Mouse (Mus musculus) naive thymus-derived CD4-positive, alpha-beta T cell, adult 2 months (primary cell): ENCODE results near the gene Dcaf1.

ENCODE experiments used
- DNase-seq: peaks from one replicate; pipeline ENCODE4 v3.0.0-alpha.2; 2011; ENCODE audit warnings: low read depth

The Dcaf1 gene

DNA sequence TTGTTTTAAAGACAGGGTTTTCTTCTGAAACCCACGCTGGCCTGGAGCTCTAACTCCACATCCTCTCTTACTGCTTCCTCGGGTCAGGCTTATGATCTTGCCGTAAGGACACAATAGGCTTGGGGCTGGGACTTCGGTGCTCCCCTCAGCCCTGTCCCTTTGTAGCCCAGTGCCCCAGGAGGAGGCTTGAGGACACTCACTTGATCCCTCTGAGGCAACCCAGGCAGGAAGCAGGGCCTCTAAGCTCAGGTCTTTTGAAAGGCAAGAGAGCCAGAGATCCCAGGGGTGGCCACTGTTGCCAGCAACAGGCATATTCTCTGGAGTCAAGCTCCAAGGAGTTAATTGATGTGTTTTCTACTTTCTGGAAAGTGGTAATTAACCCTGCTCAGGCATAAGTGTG is 57.8 kb downstream of the Dcaf1 start:
- DNase-seq: no peak

DNA sequence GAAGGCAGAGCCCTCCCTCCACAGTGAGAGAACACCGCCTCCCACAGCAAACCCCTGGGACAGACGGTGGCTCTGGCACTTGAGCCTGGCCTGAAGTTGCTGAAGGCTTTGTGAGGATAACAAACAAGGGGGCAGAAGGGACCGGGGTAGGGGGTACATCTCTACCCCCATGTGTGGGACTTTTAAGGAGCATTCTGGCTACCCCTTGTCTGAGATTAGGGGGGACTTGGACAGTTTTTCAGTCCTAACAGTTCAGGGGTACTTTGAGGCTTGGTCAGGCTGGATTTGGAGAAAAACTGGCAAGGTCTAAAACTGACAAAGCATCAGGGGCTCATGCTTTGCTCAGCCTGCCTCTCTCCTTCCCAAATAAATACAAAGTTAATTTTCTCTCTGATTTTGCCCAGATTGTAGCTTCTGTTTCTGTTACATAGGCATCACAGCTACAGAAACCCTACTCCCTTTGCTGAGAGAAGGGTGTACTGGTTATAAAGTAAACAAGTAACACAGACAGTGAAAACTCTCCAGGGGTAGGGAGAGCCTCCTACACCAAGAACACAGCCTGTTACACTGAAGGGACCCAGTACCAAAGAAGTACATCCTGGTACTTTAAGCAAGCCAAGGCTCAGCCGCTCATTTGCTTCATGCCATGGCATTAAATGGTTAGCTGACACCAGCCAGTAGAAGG is 59.5 kb downstream of the Dcaf1 start:
- DNase-seq: no peak

DNA sequence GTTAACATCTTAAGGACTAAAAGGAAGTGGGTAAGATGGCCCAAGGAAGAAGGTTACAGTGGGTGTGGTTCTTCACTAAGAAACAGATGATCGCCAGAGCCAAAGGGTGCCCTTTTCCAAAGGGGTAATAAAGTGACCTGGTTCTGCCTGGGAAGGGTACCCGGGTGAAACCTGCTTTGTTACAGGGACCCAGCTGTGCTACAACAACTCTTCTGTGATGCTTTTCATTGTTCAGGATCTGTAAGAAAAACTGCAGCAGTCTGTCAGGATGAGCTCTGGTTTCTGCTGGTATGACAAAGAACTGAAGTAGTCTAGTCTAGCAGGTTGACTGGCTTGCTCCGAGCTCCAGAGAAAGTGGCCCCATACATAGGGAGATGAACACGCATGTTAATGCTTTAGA is 60.5 kb downstream of the Dcaf1 start:
- DNase-seq: no peak

DNA sequence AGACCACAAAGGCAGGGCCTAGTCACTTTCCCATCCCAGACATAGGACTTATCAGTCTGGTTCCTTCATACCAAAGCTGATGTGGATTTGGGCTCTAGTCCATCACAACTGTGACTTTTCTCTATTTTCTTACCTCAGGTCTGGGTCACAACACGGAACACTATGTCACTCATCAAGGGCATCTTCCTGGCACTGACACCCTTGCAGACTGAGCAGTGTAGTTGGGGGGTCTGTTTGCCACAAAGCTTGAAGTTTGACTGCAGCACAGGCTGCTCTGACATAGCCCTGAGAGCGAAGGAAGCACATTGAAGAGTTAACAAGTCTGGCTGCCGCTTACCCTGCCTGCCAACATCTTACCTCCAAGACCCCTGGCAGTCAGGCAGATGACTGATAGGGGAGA is 61.4 kb downstream of the Dcaf1 start:
- no peak for DNase-seq

DNA sequence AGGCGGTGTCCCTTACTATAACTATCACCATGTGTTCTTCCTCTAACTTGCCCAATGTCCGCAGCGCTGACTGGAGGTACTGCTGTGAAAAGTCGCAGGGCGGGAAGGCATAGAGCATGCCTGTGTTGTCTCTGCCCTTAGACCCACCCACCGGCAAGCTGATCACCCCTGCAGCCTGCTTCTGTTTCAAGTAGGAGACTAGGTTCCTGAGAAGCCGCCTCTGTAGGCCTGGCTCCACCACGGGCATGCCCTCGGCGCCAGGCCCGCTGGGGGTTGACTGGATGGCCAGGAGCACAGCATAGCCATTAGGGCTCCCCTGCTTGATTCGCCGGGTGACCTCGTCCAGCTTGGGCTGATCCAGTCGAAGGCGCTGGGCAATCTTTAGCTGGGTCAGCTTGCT is 62.6 kb downstream of the Dcaf1 start:
- DNase-seq: peak; percentile 21

DNA sequence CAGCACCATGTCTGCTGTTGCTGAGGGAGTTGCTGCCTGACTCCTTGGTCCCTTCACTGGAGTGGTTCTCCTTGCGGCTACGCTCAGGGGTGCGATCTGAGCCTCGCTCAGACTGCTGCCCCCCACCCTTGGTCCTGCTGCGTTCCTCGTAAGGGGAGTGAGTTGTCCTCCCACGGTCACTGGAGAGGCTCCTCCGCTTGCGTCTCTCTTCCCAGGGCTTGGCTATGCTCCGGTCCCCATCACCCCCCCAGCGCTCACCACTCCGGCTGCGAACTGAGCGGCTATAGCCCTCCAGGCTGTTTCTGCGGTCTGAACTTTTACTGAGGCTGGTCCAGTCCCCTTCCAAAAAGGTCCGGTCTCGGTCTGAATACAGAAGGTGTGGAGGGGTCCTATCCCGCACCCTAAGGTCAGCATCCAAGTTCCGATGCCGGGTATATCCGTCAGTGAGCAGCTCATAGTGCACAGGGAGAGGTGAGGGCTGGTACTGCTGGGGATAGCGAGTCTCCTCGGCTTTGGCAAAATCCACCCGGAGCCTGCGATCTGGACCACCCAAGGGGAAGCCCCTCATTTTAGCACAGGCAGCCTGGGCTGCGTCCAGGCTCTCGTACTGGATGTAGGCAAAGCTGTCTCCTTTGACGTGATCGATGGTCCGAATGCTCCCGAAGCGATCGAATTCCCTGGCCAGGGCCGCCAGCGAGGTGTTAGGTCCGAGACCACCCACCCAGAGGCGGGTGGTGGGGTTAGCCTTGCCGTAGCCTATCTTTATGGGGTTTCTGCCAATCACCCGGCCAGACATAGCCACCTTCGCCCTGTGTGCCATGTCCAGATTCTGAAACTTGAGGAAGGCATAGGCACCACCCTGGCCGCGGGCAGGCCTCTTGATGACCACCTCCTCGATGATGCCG is 63.6 kb downstream of the Dcaf1 start:
- peak; percentile 17 for DNase-seq

DNA sequence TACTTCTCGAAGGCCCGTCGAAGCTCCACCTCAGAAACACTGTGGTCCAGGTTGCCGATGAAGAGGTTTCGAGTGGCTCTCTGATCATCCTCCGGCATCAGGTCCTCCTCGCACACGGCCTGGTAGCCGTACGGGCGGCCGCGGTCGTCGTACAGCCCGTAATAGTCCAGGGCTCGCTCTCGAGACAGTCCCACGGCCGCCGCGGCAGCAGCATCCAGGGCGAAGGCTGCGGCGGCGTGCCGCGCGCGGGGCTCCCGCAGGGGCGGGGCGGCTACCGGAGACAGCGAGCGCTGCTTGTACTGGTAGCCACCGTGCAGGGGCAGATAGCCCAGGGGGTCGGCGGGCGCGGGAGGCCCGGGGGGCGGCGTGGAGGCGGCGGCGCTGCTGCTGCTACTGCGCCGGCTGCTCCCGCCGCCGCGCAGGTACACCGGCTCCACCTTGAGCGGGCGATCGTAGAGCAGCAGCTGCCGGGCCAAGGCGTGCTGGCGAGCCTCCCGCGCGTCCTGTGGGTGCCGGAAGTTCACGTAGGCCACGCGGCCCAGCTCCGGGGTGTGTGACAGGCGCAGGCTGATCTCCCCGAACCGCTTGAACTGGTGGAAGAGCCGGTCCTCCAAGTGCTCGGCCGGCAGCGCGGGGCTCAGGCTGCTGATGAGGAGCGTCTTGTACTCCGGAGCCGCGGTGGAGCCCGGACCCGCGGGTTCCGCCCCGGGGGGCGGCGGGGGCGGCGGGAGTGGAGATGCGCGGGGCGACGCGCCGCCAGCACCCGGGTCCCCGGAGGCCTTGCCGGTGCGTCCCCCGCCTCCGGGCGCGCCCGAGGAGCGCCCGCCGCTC is 64.4 kb downstream of the Dcaf1 start:
- DNase-seq: peak; percentile 74

DNA sequence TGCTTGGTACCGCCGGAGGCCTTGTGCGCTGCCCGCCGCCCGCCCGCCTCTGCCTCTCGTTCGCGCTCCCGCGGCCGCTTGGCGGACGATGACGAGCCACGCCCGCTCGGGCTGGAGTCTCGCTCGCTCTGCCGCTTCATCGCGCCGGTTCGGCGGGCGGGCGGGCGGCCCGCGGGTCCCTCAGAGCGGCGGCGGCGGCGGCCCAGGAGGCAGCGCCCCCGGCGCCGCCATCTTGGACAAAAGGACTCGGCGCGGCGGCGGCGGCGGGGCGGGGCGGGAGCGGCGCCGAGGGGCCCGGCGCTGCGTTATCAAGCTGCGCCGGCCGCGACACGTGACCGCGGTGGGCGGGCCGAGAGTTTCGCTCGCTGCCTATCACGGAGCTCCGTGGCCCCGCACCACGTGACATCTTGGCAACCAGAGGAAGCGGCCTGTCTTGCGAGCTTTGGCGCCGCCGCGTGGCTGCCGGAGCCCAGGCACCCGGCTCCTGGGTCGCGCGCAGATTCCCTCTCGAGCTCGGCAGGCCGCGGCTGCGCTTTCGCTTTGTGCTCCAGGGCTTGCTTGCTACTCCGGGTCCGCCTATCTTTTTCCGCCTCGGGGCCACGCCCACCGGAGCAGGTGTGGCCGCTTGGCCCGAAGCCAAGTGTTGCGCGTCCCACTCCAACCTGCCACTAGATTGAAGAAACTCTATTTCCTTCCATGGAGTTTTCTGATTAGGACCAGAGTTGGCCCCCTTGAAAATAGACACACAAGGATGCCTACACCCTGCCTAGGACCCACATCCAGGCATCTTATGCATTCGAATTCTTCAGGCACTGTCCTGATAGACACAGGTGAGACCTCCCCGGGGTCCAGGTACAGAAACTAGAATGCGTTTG is 65.4 kb downstream of the Dcaf1 start, which contains the start of gene Rbm15b:
TSS of gene Rbm15b (minus strand) at position 601 of the 875 bp plus-strand sequence.
- peak; percentile 99 for DNase-seq

DNA sequence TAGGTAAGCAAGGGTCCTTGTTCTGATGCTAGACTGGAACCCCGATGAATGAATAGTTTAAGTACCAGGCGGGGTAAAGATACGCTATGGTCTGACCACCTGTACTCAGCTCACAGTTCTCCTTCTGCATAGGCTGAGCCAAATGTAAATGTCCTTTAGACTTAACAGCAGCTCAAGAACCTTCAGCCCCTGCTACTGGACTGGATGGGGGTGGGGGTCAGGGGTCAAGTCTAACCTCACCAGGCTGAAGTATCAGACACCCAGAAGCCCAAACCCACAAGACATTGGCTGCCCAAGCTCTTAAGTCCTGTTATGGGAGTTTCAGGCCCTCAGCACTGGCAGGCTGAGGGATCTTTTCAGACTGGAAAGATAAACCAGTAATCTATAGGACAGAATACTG is 66.7 kb downstream of the Dcaf1 start:
- peak; percentile 20 for DNase-seq

DNA sequence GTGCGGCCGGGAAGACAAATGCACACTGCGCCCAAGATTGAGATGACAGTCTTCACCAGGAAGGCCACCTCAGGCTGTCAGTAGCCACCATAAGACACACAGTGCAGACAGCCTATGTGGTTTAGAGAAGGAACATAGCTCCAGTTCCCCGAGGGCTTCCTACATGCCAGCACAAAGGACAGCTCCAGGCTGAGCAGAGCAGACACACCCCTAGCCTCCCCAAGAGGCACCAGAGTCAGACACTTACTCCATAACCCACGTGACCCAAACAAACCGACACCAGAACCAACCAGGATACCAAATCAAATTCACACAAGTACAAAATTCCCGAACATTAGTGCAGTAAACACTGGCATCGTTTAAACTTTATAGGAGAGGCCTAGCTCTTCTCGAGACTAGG is 67.6 kb downstream of the Dcaf1 start:
- no peak for DNase-seq

DNA sequence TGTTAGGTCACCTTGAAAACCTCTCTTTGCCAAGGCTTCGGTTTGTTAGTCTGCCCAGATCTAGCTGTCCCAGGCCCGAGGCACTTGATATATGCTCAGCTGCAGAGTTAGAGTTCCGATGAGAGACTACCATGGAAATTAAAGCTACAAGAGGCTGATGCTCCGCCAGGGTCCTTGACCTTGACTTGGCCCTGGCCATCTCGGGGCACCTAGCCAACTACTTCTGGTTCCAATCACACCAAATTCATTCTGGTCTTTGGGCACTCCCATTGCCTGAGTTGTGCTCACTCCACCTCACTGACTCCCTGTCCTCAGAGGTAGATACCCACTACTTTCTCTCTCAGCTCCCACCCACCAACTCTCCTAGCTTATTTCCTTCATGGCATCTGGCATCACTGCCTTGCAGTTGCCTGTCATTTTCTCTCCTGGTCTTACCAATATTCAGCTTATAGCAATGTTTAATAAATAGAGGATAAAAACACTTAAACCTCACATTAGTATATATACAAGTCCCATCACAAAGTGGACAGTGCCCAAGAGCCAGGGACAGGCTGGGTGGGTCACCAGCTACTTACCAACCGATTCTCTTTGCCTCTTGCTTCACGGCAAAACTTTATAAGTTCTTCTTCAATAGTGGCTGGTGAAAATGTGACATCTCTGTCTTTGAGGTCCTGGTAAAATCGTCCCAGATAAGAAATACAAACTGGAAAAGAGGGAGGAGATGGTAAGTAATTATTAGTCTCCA is 69.0 kb downstream of the Dcaf1 start:
- DNase-seq: peak; percentile 15

DNA sequence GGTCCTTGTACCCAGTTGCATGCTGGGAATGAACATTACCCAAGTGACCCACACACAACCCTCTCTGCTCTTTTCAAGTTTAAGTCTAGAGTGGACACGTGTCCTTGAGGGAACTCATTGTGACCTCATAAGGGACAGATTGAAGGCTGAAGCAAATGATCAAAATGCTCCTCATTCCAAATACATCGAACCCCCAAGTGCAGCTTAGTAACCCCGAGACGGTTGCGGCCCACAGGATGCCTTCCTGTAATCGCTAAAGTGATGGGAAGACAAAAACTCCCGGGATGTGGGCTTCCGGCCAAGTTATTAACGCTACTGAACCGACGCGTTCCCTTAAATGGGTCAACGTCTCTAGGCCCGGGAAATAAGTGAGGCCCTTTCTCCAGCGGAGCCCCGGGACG is 69.7 kb downstream of the Dcaf1 start:
- DNase-seq: no peak

DNA sequence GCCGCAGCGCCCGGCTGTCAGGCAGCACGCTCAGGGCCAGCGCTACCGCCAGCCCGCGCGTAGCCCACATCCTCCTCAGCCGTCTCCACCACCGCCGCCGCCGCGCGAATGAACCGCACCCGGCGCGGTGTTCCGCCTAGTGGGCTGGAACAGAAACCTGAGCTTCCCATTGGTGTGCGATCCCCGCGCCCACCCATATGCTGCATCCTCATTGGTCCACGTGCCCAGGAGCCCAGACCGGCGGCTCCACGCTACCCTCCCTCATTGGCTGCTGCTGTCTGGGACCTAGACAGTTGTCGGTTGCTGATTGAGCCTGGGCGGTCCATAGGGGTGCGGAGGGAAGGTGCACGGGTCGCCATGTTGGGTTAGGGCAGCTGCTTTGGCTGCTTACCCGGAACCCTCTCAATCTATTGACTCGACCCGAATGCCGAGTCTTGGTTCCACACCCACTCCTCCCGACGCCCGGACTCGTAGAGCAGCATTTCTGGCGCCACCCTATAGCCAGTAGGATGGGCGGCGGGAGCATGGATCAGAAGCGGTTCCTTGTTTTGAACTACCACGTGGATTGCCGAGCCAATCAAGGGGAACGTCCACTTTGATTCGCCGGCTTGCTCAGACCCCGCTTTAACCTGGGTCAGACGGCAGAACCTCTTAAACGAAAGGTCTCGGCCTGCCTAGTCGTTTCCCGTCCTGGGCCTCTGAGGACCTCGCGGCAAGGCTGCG is 70.3 kb downstream of the Dcaf1 start, which contains the start of gene Manf:
TSS of gene Manf (minus strand) at position 151 of the 723 bp plus-strand sequence.
- DNase-seq: peak; percentile 98

DNA sequence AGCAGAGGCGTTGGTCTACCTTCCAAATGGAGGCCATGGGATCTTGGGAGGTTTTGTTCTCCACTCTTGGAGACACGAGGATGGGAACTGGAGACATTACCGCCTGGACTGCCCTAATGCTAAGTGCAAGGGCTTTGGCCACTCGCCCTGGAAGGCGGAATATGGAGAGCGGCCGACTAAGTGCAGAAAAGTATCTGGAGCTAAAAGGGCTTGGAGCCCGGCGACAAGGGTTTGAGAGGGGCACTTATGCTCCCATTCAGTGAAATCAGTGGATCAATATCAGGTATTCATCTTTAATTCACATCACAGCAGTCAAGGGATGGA is 70.8 kb downstream of the Dcaf1 start:
- DNase-seq: no peak

DNA sequence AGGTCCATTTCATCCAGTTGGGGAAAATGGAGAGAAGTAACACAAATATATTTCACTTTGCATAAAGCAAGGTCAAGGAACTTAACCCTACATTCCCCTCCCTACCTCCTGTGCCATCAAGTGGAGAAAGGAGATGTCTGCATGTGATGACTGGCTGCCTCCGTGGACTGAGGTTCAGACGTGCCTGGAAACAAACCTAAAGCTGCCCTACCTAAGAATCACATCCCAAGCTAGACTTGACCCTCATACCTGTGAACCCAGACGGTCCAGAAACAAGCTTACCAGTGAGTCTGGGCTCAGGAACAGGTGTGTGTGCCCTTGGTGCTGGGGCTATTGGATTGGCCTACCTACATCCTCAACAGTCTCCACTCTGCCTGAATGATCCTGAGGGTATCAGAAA is 71.7 kb downstream of the Dcaf1 start:
- DNase-seq: no peak

DNA sequence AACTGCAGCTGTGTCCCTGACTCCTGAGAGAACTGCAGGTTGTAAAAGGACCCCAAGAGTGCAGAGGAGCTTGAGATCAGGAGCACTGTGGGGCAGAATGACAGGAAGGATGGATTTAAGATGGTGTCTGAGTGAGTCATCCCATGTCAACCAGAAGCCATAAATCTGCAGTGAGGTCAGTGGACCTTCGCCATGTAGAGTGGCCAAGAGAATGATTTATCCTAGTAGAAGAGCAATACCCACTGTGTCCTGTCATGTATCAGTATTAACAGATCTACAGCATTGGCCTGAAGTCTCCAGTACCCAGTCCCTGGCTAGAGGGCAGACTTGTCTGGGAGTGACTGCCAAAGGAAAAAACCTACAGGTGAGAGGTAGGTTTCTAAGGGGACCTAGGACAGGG is 77.2 kb downstream of the Dcaf1 start:
- no peak for DNase-seq

DNA sequence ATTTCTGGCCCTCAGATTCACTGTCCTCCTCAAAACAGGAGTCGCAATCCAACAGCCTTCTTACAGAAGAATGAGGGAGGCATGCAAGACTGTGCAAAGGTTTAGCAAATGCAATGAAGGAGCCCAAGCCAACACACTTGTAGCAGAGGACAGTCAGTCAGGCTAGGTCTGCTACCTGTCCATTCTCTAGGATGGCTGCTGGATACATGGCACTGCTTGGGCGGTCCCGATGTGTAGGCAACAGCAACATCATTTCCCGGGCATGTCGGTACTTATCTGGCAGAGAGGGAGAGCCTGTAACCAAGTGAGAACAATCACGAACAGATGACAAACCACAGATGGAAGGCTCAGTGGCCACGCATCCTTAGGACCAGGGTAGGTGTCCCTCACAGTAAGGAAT is 79.9 kb downstream of the Dcaf1 start:
- DNase-seq: no peak

DNA sequence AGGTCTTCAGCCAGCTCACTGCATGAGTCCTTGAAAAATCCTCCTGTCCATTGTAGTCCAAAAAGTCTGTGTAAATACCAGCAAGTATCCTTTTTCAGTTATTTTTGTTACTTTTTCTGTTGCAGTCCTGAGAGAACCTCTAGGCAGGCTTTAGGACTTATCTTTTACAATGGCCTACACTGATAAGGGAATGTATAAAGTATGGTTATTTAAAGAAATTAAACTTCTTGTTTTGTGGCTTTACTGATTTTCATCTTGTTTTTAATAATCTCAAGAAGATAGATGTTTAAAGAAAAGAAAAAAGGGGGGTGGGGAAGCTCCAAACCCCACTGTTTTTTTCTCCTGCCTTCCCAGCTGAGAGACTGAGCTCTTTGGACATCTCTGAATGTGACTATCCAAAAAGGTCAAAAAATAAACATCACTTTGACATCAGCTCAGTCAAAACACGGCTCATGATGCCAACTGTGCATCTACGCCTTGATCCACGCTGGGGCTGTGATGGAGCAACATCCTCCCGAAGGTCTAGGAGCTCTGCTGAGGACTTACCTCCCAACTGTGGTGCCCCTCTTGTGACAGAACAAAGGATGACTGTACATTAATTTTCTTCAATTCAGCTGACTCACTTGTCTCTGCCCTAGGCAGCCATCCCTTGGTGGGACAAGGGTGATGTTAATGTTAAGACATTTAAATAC is 81.6 kb downstream of the Dcaf1 start:
- no peak for DNase-seq

DNA sequence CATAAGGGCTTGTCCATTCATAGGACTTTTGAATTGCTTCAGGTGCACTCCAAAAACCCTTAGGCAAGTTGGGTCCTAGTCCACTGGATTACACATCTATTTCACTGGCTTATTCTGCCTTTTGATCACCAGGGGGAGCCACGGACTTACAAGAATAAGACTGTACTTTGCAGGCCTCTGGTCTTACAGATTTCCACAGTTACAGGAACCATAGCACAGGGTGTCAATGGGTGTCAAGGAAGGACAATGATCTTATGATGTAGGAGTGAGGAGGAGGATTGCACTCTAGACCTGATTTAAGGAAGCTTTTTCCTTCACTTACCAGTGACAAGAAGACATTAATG is 82.1 kb downstream of the Dcaf1 start:
- peak; percentile 62 for DNase-seq

DNA sequence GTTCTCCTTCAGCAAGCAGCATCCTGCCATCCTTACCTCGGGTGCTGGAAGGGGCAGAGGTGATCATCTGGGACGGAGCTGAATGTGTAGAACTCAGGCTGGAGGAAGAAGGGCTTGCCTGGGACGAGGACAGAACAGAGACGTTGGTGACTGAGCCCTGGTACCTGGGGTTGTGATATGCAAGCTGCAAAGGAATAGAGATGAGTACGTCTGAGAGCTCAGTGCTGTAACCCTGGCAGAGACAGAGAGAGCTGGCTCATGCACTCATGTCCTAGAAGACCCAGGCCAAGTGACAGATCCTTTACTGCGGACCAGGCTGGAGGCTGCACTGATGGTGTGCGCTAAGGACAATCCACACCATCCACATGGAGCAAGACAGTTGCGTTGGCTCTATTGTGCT is 84.9 kb downstream of the Dcaf1 start:
- DNase-seq: no peak
